Mouse (Mus musculus) embryonic facial prominence, embryonic 11.5 days (tissue): Measurements from ENCODE around the gene Ide. TPM values are rescaled to one million over a fixed set of nuclear protein-coding genes. Genes with fewer than 3 reads are reported as not detected.

Experiments
- ATAC-seq: fragments of 200-750 bp; cut with Nextera tagmentation; replicated peaks from 2 replicates; pipeline ENCODE4 v1.8.0; 2017; ENCODE audit warnings: low read depth; ENCODE audit not compliant: insufficient number of reproducible peaks, low FRiP score, low TSS enrichment
- DNase-seq: peaks from one replicate; pipeline ENCODE4 v3.0.0-alpha.2; 2015; ENCODE audit warnings: low spot score
- H3K27ac ChIP-seq: fragments of 300-500 bp; sonication (generic); replicated peaks from 2 replicates; pipeline ENCODE4 v1.5.1; 2014; ENCODE audit warnings: mild to moderate bottlenecking, low read depth, low read length, control low read depth
- H3K27me3 ChIP-seq: fragments of 300-500 bp; sonication (generic); 2 replicates; pipeline ENCODE4 v1.6.1; 2014; ENCODE audit warnings: mild to moderate bottlenecking, low read length, moderate library complexity, mixed read lengths; ENCODE audit not compliant: control insufficient read depth, insufficient read depth
- H3K36me3 ChIP-seq: fragments of 300-500 bp; sonication (generic); replicated peaks from 2 replicates; pipeline ENCODE4 v1.6.1; 2014; ENCODE audit warnings: low read depth, mild to moderate bottlenecking, low read length, moderate library complexity, mixed read lengths; ENCODE audit not compliant: control insufficient read depth, insufficient read depth
- H3K4me1 ChIP-seq: fragments of 300-500 bp; sonication (generic); 2 replicates; pipeline ENCODE4 v1.6.1; 2014; ENCODE audit warnings: low read length, mixed read lengths; ENCODE audit not compliant: control insufficient read depth, insufficient read depth
- H3K4me2 ChIP-seq: fragments of 300-500 bp; sonication (generic); 2 replicates; pipeline ENCODE4 v1.6.1; 2014; ENCODE audit warnings: low read depth, mild to moderate bottlenecking, control low read depth, low read length, moderate library complexity
- H3K4me3 ChIP-seq: fragments of 300-500 bp; sonication (generic); 2 replicates; pipeline ENCODE4 v1.5.1; 2014; ENCODE audit warnings: low read depth, low read length, control low read depth
- H3K9ac ChIP-seq: fragments of 300-500 bp; sonication (generic); replicated peaks from 2 replicates; pipeline ENCODE4 v1.6.1; 2014; ENCODE audit warnings: mild to moderate bottlenecking, control low read depth, low read length
- H3K9me3 ChIP-seq: fragments of 300-500 bp; sonication (generic); replicated peaks from 2 replicates; pipeline ENCODE4 v1.6.1; 2016; ENCODE audit warnings: mild to moderate bottlenecking, low read length, inconsistent platforms, mixed read lengths; ENCODE audit not compliant: control insufficient read depth
- WGBS: fragments of 180-500 bp; shearing (Covaris S2); extraction: QIAGEN DNeasy Blood & Tissue Kit; methylation state at CpG from one replicate; pipeline ENCODE4 v1.1.7; 2014; 5-methylcytosine and 5-hydroxymethylcytosine counted together
- polyA plus RNA-seq: library from polyadenylated mRNA; unstranded; fragments of >200 nt; fragmentation: Nextera tagmentation; extraction: Ambion mirVana; gene quantifications from 2 replicates; pipeline ENCODE4 v1.2.1, GENCODE M21; 2014

Gene Ide
- polyA plus RNA-seq, 1 experiment from 2014 or later, result 48.8 TPM

- DNase-seq (no peak), ATAC-seq (no peak)
- H3K27ac ChIP-seq, result no peak overlapping the region
- H3K4me3 ChIP-seq, result no peak overlapping the region
- no peak overlapping the region for H3K4me2 ChIP-seq
- WGBS, result 80% methylated on average over 6 of the region's 6 CpGs
- no peaks in the 10 kb centered on the region for H3K9me3 ChIP-seq
- H3K27me3 ChIP-seq, result no peaks in the 10 kb centered on the region
- H3K36me3 ChIP-seq, result peaks cover 7% of the 10 kb centered on the region
- H3K4me1 ChIP-seq, result no peaks in the 10 kb centered on the region
- H3K9ac ChIP-seq, result no peak overlapping the region
Observed at GRCm38 (mm10) chr19:37225197-37225862, 112.3 kb downstream of the Ide start.

Other genes with a start within 250 kb of the Ide start
- gene March5, start 130.3 kb downstream of the Ide start, polyA plus RNA-seq, result 173 and 175 TPM in 2 replicates
- gene Cpeb3, start 129.3 kb downstream of the Ide start, polyA plus RNA-seq, result 0.77 and 0.91 TPM in 2 replicates
- gene Kif11, start 38.6 kb upstream of the Ide start, polyA plus RNA-seq, result 97.4 and 110 TPM in 2 replicates
- 3.9 and 4.0 TPM in 2 replicates for gene Hhex, start 97.0 kb upstream of the Ide start, polyA plus RNA-seq
- 10.3 and 10.7 TPM in 2 replicates for gene Exoc6, start 212.6 kb upstream of the Ide start, polyA plus RNA-seq